Mouse (Mus musculus) hindlimb bud, embryonic 11.5 days (tissue): ENCODE measurements around the gene Clcn2.

Source experiments
- DNase-seq: peaks from one replicate; pipeline ENCODE4 v3.0.0-alpha.2; 2012; ENCODE audit warnings: low read depth, low spot score; ENCODE audit errors: extremely low spot score

Gene Clcn2

GRCm38 (mm10) chr16:20717181-20717977 is at the start of gene Clcn2, which contains the start of gene Polr2h:
Gene Clcn2, minus strand, starts transcription at chr16:20717746.
Gene Polr2h, plus strand, starts transcription at chr16:20717665.
- DNase-seq, result peak; percentile 81

GRCm38 (mm10) chr16:20765244-20765643 is 47.7 kb upstream of the Clcn2 start:
- no peak for DNase-seq

DNA sequence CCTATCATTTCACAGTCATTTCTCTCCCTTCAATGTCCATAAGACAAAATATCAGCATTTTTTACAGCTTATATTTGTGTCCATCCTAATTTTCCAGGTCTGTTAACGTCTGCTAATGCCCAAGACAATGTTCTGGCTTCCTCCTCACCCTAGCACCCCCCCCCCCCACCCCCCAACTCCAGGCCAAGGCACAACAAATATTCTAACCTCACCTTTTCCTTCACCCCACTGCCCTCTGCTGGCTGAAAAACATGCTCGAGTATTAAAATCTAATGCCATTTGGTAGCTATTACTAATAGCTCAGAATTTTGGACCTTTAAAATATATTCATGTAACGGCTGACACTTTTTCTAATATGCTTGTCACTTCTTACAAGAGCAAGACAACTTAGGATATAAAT is 44.1 kb upstream of the Clcn2 start:
- DNase-seq, result no peak

DNA sequence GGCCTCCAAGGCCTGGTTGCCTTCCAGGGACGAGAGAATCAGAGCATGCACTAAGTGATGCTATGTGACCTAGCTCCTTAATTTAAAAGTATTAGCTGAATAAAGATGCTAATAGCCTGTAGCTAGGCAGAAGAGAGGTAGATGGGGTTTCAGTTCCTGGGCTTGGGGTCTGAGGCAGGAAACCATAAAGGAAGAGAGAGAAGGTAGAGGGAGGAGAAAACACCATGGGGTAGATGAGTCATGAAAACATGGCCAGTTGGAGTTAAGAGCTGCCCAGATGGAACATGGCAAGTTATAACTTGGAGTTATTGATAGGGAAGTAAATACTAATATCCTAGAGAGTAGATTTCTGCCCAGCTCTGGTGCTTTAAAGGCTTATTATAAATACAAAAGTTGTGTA is 39.8 kb upstream of the Clcn2 start:
- DNase-seq, result no peak

GRCm38 (mm10) chr16:20756052-20756451 is 38.5 kb upstream of the Clcn2 start:
- no peak for DNase-seq

DNA sequence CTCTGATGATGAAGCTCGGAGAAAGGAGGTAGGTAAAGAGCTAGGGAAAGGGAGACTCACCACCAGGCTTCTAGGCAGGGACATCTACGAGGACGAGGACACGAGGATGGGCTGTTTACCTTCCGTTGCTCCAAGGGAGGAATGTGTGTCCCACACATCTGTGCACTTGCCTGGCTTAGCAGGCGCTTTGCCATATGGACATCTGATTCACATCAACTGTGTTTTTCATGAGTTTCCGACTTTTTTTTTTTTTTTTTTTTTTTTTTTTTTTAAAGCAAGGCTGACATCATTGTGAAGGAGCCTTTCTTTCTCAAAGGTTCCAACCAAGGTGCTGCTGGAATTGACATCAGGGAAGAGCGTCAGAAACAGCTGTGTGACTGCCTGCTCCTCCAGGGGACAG is 33.0 kb upstream of the Clcn2 start:
- DNase-seq, result no peak

- DNase-seq, result no peak
Measured at GRCm38 (mm10) chr16:20746641-20747040, 29.1 kb upstream of the Clcn2 start.

GRCm38 (mm10) chr16:20739845-20740244 is 22.3 kb upstream of the Clcn2 start:
- DNase-seq, result no peak

GRCm38 (mm10) chr16:20736823-20737222 is 19.3 kb upstream of the Clcn2 start:
- DNase-seq, result no peak

- DNase-seq, result no peak
Measured at GRCm38 (mm10) chr16:20736168-20736567, 18.6 kb upstream of the Clcn2 start.

GRCm38 (mm10) chr16:20735651-20736050 is 18.1 kb upstream of the Clcn2 start:
- DNase-seq, result no peak

GRCm38 (mm10) chr16:20733731-20734730 is 16.5 kb upstream of the Clcn2 start, which contains the start of gene Thpo:
Gene Thpo, minus strand, starts transcription at chr16:20734511.
- DNase-seq, result no peak

DNA sequence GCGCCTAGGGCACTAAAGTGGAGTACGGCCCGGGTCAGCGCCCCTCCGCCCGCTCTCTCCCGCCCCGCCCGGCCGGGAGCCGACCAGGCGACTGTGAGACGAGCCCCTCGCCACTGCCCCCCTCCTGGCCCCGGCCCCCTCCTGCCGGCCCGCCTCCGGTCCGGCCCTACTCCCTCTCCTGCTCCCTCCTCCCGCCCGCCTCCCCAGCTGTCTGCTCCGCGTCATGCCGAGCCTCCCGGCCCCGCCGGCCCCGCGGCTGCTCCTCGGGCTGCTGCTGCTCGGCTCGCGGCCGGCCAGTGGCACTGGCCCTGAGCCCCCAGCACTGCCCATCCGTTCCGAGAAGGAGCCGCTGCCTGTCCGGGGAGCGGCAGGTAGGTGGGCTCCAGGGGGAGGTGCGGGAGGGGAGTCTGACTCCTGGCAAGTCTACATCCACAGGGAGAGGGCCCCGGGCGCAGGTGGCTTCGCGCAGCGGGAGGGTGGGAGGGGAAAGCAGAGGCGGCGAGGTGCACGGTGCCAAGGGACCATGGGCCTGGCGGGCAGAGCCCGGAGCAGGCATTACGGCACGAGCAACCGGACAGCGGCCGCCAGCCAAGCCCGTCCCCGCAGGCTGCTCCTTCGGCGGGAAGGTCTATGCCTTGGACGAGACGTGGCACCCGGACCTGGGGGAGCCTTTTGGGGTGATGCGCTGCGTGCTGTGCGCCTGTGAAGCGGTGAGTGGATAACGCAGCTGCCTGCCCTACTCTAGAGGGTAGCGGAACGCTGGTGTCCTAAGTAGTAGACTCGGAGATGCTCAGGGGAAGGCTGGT is 15.6 kb upstream of the Clcn2 start, which contains the start of gene Chrd:
Chrd (plus strand) TSS at position 203 of the 806 bp plus-strand sequence.
- no peak for DNase-seq

DNA sequence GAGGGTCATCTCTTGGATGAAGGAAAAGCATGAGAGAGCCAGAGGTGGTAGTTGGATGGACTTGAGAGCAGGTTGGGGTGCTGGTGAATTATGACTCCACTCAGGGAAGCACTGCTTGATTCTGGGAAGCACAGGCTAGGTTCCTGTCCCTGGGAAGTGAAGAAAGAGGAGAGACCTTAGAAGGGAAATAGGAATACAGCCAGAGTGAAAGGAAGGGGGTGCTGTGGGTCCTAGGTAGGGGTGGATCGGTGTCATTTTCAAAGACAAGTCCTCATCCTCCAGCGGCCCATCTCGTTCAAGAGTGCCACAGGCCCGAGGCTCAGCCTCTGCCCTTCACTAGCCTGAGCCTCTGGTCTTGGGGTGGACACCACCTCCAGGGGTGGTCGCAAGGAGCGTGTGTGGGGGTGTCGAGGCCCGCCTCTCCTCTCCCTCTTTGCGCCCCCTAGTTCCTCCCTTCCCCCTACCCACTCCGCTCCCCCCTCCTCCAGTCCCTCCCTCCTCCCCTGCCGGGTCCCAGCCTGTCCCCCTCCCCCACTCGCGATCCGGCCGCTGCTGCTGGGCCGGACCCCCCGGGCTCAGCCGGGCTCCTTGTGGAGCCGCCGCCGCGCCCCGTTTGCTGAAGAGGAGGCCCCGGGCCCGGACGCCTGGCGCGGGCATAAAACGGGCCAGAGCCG is 14.8 kb upstream of the Clcn2 start:
- DNase-seq, result no peak

- DNase-seq, result no peak
Measured at GRCm38 (mm10) chr16:20731688-20732087, 14.1 kb upstream of the Clcn2 start.

GRCm38 (mm10) chr16:20730293-20730711 is 12.8 kb upstream of the Clcn2 start:
- no peak for DNase-seq

- no peak for DNase-seq
Measured at GRCm38 (mm10) chr16:20726384-20726783, 8.8 kb upstream of the Clcn2 start.

DNA sequence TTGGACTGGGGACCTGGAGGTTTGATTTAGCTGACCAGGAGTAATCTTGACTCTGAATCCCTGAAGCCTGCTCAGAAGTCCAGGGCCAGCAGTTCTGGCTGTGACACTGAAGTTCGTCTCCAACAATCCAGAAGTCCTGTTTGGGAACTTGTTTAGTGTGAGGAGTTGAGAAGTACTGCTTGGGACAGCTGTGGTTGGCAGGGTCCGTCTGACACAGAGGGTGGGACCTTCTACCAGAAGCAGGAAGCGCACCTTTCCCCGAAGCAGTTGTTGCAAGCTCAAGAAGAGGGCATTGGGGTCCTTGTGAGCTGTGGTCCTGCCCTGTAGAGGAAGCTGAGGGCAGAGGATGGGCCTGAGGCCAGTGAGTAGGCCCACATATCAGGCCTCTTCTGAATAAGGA is 8.2 kb upstream of the Clcn2 start:
- DNase-seq, result no peak

DNA sequence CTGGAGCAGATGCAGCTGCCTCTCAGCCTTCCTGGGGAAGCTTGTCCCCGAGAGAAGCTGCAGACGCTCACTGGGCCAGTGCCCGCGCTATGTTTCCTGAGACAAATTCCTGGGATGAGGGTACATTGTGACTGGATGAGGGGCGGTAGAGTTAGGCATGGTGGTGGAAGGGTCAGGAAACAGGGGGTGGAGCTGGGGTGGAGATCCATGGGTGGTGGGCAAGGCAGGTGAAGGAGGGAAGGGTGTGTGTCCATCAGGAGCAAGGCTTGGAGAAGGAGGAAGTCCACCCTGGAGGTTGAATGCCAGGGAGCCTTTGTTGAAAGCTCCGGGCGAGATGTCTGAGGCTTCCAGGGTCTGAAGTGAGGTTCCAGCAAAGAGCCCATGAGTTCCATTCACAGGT is 7.8 kb upstream of the Clcn2 start:
- DNase-seq, result no peak

DNA sequence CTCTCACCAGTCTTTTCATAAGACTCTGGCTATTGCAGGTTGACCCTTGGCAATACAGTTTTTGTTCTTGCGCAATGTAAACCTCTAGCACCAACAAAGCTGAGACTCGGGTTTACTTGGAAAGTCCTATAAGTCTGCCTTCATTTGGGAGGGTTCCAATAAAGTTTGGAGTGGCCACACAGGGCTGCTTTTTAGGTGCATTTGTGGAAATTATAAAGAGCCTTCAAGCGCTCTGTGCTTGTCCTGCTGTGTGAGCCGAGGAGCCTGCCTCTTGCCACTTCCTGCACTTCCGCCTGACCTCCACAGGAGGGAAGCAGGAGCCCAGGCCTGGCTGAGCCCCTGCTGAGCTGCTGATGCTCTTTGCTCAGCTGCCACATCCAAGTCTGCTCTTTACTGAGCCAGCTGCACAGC is 6.8 kb upstream of the Clcn2 start:
- no peak for DNase-seq
